Mouse (Mus musculus): ENCODE results near the gene Elfn2.

Elfn2 gene

DNA sequence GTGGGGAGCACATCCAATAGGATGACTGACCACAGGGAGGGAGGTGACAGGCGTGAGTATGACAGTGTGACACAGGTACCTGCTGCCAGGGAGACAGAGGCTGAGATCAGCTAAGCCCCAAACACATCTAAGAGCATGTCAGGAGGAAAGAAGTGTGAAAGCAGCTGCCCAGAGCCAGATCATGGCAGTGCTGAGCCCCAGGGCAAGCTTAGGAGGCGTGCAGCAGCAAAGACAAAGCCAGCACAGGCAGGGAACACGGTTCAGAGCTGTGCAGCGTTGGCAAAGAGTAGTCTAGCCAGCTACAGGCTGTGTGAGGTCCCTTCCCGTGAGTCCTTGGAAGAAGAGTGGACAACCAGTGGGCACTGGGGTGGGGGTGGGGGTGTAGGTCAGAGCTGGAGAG, 40.9 kb downstream of the Elfn2 start:
- DNase-seq, result no peak

DNA sequence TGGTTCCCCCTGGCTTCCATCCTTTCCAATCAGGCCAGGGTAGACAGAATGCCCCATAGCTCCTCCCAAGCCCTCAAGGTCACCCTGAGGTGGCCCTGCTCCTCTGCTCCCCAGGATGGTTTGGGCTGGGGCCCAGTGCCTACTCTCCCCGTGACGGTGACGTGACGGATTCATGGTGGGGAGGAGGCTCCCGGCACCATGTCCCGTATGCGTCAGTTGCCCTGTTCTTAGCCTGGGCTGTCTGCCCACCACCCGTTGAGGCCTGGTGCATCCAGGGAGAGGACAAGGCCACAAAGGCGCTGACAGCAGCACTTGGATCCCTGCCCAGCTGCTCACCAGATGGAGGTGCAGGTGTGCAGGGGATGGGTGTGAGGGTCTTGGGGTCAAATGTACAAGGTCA, 41.6 kb downstream of the Elfn2 start:
- no peak for DNase-seq

DNA sequence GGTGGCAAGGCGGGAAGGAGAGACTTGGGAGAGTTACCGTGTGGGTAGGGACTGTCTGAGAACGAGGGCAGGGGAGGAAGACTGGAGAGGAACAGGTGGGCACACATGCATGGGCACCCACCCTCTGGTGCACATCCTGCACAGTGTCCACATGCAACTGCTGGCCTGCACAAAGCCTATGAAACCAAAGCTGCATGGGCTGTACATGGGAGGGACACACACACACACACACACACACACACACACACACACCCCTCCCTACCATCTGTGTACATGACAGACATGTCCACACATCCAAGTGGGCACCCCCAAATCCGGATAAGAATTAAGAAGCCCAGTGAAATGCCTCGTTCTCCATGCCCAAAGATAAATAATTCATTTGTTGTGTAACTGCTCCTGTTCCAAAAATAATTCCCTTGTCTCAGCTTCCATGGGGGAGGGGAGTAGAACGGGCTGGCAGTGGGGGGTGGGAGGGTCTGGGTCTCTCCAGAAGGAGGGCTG, 43.6 kb downstream of the Elfn2 start:
- no peak for DNase-seq

DNA sequence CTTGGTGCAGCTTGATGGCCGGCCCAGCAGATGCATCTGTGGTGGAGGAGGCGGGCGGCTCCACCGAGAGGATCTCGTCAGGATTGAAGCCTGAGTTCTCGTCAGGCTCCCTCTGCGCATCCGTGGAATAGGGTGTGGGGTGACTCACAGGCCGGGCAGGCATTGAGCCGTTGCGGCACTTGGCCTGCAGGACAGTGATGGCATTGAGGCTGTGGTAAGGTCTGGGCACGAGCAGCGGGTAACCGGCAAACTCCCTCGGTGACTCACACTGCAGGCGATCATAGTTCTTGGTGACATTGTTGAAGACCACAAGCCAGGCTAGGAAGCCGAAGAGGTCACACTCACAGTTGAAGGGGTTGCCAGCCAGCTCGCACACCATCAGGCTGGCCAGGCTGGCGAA, 45.1 kb downstream of the Elfn2 start:
- DNase-seq, result no peak

DNA sequence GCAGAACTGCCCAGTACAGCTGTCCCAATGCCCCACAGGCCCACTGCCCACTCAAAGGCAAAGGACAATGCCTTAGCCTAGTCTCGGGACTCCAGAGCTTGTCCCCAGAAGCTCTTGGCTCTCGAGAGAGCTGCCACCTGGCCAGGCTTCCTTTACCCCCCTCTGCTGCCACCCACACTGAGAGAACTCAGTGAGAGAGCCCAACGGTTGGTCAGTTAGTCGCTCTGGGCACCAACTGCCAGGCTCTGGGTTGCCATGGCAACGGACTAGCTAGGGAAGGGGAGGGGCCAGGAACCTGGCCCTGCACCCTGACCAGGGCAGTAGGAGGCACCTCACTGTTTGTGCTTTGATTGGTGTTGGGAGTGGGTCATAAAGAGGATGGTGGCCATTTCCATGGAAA, 48.2 kb downstream of the Elfn2 start:
- DNase-seq, result no peak

DNA sequence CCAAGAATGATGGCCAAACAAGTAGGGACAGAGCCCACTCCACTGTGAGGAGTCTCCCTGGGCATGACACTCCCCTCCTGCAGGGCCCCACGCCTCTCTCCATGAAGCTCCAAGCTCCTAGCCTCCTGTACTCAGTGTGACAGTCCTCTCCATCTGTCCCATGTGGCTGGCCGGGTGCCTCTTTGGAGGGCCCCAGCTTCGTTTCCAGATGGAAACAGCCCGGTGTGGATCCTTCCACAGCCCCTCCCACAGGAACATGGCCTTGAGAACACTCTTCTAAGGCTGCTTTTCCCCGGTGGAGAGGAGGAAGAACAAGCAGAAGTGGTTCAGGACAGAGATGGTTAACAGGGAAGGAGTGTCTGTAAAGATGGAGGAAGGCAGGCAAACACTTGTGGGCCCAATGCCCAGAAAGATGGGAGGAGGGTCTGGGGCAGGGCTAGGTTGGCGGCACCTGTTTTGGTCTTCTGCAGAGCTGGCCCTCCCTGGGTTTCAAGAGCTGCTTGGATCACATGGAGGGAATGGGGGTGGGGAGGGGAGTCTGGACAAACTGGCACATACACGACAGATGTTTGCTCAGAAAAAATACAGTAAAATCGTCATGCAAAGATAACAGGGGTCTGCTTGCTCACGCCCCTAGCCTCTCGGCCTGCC, 49.2 kb downstream of the Elfn2 start:
- no peak for DNase-seq

DNA sequence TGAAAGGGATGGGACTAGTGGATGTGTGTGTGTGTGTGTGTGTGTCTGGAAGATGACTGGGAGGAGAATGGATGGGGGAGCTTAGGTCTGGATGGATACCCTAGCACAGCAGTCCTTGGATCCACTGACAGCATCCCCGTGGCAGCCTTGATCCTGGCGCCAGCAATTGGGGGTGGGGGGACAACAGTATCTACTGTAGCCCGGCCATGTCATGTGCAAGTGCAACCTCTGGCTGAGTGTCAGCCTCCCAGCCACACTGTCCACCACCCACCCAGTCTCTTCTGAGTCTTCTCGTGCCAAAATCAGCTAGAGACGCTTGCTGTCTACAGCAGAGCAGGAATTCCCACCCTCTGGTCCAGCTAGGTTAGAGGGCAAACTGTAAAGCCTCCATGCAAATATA, 54.3 kb downstream of the Elfn2 start:
- DNase-seq, result no peak

DNA sequence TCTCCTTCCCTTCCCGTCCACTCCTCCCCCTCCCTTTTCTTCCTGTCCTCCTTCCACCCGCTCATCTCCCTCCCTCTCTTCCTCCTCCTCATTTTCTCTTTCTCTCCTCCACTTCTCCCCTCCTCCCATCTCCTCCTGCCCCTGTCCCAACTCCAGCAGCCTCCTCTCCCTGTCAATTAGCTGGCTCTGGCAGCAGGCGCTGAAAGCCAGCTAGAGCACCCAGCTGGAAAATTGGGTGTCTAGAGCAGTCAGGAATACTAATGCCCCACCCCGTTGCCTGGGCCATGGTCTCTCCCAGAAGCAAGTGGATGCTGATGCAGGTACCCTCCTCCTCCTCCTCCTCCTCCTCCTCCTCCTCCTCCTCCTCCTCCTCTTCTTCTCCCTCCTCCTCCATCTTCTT, 67.4 kb downstream of the Elfn2 start:
- no peak for DNase-seq

DNA sequence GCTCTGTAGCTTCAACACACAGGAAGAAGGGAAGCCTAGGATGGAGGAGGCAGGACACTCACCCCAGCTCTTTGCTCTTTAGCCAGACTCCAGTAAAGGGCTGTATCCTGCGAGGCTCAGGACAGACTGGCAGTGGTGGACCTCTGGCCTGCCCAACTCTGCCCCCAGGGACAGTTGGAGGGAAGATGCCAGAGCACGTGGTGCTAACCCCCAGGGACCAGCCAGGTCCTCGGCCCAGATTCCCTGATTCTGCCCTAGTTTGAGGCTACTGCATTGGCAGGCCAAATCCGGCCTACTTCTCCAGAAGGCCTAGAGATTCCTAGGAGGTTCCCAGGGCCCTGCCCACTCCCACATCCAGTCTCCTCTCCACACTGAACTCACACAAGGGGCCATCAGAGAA, 70.8 kb downstream of the Elfn2 start:
- DNase-seq, result no peak

DNA sequence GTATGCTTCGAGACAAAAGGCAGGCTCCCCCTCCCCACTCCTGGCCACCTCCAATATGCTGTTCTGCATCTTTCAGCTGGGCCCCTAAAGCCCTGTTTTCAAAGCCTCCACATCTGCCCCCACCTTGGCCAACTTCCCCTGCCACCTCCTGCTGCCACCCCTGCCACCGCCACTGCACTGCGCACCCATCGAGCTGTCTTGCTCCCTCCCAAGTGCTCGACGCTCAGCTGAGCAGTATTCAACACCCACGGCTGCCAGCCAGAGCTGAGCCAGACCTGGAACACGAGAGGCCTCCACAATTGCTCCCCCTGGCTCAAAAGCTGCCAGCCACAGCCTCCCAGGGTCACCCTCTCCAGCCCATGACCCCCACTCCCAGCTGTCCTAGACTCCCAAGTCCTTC, 74.0 kb downstream of the Elfn2 start:
- no peak for DNase-seq

DNA sequence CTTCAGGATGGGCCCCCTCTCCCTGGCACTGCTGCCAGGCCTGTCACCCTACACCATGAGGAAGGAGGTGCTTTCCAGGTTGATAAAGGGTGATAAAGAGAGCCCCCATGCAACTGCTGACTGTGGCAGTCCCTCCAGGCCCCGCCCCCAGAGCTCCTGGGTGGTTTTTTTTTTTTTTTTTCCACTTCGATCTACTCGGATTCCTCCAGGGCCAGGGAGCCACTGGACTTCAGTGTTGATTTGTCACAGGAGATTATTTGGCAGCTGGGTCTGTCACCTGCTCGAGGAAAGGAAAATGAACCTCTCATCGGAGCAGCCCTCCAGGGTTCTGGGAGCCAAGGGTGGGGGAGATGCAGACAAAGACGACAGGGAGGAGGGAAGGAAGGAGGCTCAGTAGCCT, 74.9 kb downstream of the Elfn2 start:
- no peak for DNase-seq

DNA sequence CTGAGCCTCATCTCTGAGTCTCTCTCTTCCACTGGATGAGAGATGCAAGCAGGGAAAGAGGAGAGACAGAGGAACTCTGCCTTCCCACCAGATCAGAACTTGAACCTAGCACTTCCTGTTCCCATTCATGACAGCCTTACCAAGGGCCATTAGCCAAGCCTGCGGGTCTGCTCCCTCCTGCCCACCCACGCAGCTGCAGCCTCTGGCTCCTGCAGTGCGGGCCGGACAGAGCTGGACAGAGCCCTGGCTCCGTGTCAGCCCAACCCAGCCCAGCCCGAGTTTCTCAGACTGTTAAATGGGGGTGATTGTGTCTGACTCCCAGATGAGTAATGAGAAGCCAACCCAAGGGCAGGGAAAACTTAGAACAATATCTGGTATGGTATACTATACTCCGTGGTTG, 83.3 kb downstream of the Elfn2 start:
- no peak for DNase-seq

DNA sequence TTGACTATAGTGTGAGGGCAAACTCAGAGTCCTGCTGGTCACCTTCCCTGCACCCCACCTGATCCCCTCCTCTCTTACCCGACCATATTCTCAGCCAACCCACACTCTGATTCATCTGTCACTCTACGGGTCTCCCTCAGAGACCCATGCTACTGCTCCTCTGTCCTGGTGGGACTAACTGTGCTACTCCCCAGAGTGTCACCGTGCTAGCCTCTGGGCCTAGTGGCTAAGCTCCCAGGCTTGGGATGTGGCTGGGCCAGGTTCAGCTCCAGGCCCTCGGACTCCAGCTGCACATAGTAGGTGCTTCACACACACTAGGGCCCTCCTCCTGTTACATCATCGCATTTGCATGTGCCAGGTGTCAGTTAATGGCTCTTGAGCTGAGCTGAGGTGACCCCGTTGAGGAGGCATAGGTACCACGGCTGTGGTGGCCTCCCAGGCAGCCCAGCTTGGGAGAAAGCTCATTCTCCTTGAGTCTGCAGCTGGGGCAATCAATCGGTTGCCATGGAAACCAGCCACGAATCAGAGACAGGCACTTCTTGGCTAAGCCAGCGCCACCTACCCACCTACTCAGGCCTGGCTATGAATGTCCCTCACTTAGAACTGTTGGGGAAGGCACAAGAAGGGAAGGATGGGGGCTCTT, 84.4 kb downstream of the Elfn2 start:
- DNase-seq, result peak; percentile 20

DNA sequence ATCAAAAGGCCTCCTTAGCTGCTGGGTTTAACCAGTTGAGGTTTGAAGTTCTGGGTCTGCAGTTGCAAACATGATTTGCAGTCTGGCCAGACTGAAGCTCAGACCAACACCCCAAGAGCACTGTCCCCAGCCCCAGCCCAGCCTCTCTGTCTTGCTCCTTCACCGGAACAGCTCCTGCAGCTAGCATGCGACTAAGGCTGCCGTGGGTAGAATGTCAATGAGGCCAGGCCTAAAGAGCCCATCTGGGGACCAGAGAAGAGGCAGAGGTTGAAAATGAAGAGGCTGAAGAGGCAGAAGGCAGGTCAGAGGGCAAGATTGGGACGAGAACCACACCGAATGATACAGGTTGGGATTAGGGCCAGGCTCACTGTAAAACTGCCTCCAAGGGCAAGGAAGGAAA, 85.2 kb downstream of the Elfn2 start:
- no peak for DNase-seq

DNA sequence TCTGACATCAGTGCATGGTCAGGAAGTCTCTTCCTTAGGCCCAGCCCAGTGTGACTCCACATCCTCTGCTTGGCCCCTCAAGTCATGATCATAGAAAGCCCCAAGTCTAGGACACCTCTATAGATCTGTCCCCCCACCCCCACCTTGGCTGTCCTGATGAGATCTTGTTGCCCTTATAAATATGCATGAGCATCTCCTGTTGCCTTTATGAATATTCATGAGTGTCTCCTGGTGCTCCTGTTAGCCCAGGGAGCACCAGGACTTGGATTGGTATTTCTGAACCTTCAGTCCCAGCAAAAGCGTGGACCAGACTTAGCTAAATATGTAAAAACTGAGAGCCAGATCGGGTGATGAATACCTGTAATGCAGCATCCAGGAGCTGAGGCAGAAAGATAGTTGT, 86.2 kb downstream of the Elfn2 start:
- DNase-seq, result no peak

DNA sequence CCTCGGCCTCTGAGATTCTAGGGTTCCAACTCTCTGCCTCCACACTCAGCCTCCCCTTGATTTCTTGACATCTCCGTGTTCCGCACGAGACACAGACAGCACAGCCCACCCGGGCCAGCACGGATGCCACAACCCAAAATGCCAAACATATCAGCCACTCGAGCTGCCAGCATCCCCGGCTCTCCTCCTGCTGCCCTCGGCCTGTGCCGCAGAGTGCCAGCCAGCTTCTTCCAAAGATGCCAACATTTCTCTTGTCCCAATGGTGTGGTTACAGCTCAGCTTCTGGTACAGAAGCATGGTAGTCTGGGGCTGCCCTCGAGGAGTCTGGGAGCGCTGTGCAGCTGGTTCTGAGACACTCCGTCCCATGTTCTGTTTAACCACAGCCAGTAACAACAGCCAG, 92.3 kb downstream of the Elfn2 start:
- no peak for DNase-seq

DNA sequence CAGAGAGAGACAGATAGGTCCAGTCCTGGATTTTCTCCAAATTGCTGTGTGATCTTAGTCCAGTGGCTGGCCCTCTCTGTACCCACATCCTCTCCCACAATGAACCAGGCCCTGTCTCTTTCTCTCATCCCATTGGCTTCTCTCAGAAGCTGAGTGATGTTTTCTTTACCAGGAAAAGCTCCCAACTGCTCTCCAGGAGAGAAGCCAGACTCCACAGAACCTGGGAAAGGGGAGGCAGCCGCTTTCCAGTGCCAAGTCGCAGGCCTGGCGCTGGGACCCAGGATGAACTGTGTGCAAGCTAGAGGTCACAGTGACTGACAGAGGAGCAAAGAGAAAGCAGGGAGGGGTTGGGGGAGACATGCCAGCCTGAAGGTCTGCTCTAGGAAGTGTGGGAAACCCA, 93.6 kb downstream of the Elfn2 start:
- no peak for DNase-seq

DNA sequence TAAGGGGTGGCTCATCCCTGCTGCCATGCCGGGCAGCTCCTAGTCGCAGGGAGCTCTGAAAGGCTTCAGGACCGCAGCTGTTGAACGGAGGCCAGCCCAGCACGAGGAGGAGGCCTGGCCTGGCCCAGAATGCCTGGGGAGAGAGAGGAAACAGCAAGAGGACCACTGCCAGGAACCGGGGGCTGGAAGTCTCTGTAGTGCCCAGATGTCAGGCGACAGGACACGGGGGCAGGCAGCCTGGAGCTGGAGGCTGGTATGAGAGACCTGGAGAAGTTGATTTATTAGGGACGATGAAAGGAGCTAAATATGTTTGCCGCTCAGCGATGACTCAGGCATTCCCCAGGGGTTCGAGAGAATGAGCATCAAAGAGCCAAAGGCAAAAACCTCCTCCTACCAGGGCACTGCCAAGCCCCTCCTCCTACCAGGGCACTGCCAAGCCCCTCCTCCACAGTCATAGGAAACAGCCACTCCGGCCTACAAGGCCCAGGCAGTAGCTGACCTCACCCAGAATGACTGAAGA, 94.1 kb downstream of the Elfn2 start:
- DNase-seq, result no peak

DNA sequence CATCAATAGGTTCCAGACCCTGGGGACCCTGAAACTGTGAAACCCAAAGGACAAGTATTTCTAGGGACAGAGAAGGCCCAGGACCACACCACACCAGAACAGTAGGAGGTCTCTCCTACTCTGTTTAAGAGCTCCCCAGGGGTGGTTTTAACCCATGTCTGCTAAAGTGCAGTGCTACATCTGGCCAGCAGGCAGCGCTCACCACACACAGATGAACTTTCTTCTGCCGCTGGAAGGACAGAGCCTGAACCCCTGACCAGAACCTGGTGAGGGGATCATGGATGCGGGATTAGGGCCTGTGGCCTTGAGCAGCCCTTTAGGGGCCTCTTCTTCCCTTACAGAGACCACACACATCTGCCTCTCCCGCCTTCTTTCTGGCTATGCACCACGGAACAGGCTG, 95.1 kb downstream of the Elfn2 start:
- peak; percentile 53 for DNase-seq
